Mouse (Mus musculus) 3T3-L1 (cell line): Measurements from ENCODE around the gene Nlk.
A peak's percentile ranks its signal among the peaks of the same experiment; 100 is the strongest.

Experiments
- DNase-seq: peaks from one replicate; pipeline ENCODE4 v3.0.0-alpha.2; 2015; ENCODE audit warnings: low read depth, low spot score

The Nlk gene

DNA sequence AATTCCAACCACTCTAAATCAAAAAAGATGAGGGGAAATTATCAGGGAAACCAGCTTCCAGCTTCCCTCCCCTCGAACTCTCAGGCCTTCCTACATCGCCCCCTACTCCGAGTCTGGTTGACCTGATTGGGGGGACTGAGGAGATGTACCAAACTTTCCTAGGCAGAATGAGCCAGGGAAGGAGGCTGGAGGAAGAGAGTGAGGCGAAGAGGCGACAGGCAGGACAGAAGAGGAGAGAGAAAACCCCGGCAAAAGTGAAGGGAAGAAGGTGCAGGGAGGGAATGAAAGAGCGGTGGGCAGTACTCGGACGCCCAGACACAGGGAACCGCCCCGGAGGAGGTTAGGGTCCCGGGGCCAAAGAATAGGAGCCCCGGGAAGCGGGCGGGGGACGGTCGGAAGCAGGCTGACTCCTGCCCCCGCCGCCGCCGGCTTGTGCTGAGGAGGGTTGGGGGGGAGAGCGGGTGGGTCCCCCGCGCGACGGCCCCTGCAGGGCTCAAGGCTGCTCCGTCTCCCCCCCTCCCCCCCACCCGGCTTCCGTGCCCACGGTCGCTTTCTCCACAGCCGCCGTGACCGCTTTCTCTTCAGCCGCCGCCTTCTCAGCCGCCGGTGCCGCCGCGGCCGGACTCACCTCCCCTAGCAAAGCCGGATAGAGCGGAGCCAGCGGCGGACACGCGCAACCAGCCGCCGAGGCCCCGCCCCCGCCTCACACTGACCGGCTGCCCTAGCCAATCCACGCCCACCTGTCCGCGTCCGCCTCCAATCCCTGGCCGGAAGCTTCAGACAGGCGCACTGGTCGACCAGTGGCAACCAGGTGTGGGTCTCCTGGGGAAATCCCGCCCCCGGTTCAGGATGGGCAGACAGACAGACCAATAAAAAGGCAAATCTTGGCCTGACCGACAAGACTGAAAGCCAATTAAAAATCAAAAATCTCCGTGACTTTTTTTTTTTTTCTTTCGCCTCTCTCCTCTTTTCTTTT is at the start of gene Nlk:
Gene Nlk (minus strand): TSS at position 597 of the 976 bp plus-strand sequence.
- peak; percentile 99 for DNase-seq

DNA sequence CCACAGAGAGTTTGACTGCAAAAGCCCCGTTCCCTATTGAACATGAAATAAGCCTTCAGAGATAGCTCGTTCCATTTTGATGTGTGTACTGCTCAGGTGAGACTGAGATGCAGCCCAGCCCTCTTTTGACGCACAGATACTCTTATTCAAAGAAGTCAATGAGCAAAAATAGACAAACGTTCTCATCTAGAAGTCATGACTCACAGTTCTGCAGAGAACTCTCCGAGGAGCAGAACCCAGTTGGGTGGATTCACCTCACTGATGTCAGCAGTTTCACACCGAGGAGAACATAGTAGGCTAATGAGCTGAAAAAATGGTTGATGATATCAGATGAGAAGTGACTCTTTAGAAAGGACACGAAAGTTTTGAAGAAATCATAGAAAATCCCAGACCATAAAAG is 49.1 kb upstream of the Nlk start:
- DNase-seq = no peak

DNA sequence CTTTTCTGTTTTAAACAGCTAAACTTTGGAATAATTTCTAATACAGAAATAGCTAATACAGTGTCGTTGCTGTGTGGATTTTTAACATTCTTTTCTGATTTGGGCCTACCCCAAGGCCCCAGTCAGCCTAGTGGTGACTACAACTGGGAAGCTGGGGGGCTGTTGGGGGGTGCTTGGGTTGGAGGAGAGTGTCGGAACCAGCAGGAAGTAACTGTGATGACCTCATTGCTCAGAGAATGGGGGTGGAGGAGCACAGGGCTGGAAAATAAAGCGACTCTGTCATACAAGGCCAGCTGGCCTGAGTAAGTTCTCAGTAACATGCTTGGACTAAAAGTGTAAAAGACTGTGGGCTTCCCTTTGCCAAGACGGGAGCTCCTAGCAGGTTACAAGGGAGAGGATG is 48.3 kb upstream of the Nlk start:
- no peak for DNase-seq

DNA sequence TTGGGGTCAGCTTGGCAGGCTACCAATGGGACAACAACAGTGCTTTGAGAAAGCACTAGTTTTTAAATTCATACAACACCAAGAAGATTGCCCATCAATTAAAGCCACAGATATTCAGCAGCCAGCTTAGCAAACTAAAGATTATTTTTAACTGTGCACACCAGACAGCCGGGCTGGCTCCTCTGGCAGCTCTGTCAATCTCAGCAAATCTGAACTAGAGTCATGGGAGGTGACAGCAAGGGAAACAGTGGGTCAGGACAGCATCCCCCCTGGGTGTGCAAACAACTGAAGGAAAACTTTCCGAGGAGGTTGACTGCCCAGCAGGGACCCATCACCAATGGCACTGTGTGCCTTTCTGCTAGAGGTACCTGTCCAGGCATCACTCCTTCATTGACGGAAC is 45.3 kb upstream of the Nlk start:
- no peak for DNase-seq

DNA sequence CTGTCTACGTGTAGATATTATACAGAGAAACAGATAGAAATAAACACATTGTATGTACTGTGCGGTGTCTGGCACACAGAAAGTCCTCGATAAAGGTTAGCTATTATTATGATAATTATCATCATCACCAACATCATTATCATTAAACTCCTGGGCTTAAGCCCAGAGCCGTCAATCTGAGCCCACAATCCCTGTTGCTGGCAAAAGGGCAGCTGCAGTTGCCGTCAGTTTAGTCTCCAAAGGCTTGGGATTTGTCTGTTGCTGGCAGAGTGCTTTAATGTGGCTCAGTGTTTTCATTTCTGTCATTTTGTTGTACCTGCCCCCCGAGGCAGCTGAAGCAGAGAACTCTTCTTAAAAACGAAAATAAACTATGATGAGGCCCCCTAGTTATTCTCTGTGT is 44.8 kb upstream of the Nlk start:
- no peak for DNase-seq

DNA sequence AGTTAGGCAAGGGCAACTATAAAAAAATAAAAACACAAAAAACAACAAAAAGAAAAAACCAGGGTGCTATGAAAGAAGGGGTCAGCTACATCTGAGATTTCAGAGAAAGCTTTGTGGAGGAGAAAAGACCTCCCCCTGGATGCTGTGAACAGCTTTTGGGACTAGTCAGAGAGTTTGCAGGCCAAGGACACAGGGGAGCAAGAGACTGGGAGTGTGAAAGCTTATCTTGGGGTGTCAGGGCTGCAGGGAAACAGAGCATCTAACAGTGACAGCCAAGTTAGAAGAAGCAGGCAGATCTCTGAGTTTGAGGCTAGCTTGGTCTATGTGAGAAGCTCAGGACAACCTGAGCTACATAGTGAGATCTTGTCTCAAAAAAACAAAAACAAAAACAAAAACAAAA is 42.2 kb upstream of the Nlk start:
- DNase-seq = no peak

DNA sequence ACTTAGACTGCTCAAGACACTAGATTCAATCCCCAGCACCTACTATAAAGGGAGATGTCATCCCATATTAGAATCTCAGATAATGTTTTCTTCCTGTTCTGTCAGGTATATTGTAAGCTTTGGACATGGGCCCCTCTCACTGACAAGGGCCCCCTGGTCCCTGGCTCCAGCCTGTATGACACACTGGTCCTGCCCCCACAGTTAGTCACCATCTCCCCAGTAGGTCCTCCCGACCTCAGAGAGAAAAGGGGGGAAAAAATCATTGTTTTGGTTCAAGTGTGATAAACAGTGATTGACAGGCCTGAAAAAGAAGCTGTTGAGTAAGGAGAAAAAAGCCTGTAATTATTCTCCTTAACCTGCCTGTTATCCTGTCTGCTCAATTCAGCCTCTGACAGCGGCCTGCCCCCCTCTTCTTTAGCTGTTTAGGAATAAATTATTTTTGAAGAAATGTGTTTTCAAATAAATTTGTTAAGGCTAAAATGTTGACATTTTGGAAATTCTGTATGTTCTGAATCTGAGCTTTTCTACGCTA is 39.8 kb upstream of the Nlk start:
- DNase-seq = no peak

DNA sequence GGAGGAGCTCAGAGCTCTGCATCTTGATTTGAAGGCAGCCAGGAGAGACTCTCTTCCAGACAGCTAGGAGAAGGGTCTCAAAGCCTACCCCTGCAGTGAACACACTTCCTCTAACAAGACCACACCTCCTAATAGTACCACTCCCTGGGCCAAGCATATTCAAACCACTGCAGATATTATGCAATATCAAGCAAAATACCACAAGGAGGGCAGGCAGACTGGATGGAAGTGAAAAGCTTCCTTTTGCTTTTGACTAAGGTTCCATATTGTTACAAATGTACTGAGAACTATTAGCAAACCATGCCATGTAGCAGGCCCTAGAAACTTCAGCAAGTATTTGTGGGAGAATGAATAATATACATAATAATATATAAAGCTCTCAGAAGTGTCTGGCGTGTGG is 38.0 kb upstream of the Nlk start:
- no peak for DNase-seq

DNA sequence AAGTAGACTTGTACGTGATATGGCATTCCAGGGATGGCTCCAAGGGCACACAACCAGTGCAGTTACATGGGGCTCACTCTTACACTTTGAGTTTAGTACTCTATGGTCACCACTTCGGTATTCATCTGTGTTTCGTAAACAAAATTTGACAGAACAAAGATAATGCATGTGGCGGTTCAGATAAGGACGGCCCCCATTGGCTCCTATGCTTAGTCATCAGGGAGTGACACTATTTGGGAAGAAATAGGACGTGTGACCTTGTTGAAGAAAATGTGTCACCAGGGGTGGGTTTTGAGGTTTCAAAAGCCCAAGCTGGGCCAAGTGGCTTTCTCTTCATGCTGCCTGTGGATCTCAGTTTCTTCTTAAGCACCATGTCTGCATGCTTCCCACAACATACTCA is 35.4 kb upstream of the Nlk start:
- no peak for DNase-seq

DNA sequence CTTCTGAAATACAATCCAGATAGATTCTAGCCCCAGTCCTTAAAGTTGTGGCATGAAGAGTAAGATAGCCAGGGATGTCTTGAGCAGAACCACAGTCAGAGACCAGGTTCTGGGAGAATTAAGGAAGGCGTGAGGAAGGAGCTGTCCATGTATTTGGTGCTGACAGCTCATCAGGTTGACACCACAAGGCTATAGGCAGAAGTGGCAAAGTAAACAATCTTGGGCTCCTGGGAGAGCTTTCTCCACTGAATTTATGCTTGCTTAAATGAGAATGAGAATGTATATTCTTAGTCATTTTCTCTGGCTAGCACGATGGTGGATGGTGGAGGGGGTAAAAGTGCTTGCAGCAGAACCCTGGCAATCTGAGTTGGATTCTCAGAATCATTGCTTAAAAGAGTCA is 33.7 kb upstream of the Nlk start:
- peak; percentile 40 for DNase-seq

DNA sequence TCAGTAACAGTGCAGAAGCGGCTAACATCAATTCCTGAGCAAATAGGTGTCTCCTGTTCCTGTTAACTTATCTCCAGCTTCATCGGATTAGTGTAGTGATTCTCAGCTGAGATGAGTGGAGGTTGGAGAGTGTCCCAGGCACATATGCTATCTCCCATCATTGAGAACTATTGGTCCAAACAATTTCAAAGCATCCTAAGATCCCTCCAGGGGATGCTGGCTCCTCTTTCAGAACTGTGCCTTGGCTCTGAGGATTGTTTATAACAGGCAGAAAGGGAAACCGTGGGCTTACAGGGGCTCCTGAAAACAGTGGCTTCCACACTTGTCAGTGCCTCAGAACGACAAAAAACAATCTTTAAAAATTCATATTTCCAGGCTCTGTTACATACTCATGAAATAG is 30.9 kb upstream of the Nlk start:
- DNase-seq = no peak

DNA sequence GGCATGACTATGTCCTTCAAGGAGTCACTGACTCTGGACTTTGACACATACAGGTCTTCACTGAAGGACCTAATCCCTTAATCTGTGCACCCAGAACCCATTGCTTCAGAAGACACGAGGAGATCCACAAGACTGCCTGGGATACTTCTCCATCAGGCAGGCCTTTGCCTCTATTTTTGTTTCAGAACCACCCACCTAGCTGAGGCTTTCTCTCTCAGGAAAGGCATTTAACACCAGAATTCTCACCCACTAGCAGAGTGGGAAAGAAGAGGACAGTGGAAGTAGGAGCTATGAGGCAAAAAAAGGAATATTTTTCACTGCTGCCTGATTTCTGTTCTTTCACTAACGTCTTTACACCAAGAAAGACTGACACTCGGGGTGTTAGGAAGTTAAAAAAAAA is 29.2 kb upstream of the Nlk start:
- DNase-seq = no peak

DNA sequence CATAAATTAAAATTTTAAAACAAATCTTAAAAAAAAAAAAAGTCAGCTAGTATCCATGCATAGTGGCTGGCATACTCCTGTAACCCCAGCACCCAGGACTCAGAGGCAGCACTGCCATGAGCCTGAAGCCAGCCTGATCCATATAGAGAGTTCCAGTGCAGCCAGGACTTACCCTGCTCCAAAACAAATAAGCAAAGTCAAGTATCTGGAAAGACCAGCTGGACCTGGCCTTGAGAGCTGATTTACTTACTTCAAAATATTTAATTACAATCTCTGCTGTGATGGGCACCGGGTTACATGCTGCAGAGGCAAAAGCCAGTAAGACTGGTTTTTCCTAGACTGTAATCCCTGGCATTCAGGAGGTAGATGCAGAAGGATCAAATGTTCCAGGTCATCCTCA is 27.6 kb upstream of the Nlk start:
- no peak for DNase-seq

DNA sequence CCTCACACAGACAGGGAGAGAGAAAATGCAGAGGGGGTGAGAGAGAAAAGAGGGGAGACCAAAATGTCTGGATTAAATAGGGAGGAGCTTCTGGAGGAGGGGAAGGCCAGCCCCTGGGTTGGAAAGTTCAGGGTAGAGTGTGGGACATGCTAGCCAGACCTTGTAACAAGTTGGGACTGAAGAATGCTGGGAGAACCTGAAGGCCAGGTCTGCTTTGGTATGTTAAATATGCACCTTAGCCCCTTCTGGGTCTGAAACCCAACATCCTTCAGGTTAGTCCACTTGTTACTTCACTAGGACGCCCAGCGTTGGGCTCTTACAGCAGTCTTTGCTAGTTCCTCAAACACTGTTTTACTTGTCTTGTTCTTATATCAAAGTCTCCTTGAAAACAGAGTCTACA is 24.2 kb upstream of the Nlk start:
- DNase-seq = no peak

DNA sequence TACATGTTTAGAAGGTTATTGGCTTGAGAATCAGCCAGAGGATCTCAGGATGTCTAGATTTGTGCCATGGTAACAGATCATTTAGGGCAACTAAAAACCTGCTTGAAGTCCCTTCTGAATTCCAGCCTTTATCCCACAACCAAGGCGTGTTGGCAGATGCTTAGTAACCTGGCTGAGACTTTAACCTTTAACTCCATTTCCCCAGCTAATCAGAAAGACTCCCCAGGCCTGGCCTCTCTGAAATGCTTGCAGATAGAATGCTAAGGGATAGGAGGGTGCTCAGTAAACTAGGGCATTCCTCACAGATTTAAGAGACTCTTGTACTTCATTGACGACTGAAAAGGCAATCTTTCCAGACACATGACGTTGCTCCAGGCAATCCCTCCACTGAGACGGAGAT is 20.5 kb upstream of the Nlk start:
- DNase-seq = no peak

DNA sequence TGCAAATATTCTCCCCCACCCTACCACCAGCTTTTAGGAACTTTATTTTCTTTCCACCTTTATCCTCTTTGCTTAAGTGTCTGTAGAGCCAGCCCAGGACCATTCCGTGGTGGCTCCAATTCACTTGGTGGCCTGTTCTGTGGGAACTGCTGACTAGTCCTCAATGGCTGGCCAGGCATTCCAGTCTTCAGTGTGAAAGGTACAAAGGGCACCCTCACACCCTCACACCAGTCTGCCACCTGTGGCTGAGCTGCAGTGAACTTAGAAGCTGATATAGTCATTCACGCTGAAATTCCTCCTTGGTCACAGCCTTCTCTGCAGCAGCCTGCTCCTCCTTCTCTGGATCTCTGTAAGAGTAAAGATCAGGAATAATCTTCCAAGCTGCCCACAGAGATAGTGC is 11.5 kb upstream of the Nlk start:
- DNase-seq = no peak

DNA sequence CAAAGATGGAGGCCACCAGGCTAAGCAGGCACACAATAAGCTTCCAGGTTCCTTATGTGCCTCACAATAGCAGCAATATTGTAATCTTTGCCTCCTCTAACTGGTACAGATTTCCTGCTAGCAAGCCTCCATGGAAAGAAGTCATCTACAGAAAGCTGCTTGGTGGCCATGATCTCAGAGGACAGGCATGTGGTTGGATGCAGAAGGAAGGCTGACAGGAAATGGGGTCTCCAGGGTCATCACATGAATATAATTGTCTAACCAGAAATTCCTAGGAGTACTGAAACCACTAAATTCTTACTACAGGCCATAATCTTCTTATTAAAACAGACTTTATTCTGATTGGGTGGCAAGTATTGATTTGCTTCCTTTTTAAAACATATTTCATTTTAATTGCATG is 8.9 kb upstream of the Nlk start:
- peak; percentile 75 for DNase-seq

DNA sequence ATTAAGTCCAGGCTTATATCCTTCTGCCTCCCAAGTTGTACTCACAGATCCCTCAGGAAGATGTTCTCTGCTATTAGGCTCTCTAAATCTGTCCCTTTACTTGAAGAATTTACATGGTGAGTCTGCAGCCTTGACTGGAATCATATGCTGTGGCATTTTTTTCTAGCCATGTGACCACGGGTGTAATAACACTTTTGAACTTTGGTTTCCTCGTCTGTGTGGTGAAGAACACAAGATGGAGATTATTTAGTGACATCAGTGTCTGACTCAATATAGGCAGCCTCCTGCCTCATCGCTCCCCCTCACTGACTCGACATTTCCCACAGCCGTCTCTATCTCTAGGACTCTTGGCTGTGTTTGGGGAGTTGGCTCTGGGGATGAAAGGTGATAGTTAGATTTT is 5.9 kb upstream of the Nlk start:
- DNase-seq = peak; percentile 41

DNA sequence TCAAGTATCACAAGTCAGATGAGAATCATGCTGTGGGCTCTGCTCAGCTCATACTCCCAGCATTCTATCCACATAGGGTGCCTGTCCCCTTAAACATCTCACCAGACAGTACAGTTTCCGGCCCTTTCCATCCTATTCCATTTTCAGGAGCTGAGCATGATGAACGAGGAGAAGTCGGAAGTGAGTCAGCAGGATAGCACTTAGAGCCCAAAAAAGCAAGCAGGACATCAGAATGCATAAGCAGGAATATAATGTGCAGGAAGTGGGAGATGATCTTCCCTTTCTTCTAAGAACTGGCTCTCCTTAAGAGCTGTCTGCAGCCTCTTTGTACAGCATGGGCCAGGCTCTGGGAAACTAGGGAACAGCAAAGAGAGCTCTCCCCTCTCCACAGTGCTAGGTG is 5.1 kb upstream of the Nlk start:
- DNase-seq = peak; percentile 26

DNA sequence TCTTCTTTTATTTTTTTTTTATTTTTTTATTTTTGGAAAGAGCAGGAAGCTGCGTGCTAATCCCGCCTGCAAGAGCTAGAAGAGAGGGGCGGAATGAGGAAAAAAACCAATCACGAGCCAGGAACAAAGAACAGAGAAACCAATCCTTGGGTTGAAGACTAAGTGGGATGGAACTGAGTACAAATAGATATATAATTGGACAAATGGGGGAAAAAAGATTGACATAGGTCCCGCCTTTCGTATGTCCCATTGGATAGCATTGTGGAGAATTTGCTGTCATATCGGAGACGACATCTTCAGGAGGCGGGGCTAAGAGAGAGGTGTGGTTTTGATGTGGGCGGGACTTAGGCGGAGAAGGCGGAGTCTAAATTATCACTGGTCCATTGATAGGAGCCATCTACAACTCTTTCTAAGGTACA is 589 bp upstream of the Nlk start:
- DNase-seq = peak; percentile 98

DNA sequence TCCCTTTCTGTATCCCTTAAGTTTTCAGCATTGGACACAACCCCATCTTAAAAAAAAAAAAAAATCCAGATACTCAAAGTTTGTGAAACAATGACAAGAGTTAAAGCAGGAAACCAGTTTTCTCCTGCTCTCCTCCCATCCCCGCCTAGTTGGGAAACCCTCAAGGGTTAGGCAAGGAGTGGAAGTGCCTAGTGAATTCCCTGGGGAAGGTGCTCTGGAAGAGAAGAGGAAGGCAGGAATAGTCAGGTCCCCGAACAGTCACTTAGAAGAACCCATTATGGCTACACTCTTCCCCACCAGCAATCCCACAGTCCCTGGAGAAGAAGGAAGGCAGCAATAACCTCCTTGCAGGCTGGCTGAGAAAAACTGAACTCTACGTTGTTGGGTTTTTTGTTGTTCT is 2.9 kb downstream of the Nlk start:
- peak; percentile 12 for DNase-seq

DNA sequence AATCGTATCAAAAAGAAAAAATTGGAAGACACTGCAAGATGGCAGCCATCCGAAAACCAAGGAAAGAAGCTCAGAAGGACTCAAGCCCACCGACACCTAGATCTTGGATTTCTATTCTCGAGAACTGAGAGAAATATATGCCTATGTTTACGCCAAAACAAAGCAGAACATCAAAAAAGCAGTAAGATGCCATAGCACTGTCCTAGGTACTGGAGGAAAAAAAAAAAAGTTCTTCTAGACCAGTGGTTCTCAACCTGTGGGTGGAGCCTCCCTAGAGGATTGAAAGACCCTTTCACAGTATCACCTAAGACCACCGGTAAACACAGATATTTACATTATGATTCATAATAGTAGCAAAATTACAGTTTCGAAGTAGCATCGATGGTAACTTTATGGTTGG is 3.9 kb downstream of the Nlk start:
- no peak for DNase-seq

DNA sequence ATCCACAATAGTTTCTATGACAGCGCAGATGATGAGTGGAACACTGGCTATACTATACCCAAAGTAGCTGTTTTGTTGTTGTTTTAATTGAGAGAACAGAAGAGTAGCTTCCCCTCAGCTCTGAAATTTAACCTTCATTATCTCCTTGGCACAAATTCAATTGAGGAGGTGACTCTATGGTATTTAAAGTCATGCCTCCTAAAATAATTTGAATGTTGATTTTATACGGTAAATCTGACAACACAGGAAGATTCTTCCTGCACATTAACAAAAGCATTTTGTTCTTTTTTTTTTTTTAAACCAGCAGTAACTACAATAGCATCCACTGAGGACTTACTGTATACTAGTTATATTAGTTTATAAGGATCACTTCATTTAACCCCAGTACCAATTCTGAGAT is 6.0 kb downstream of the Nlk start:
- no peak for DNase-seq
